Mouse (Mus musculus) Patski (cell line): Measurements from ENCODE around the gene Dnajc15. TPM values are rescaled to one million over a fixed set of nuclear protein-coding genes. Genes with fewer than 3 reads are reported as not detected.
"Not testable (repeated sequence)": the region's sequence is repeated elsewhere in the genome, so short reads cannot be mapped to it uniquely, and the experiment has no call there.

ENCODE experiments used
- ATAC-seq: fragments of 100-300 bp; one replicate; pipeline ENCODE4 v1.8.0; 2021
- CTCF ChIA-PET: fragments of 350-600 bp; sonication (Branson Sonifier 250); formaldehyde crosslinking; loops from one replicate; lab custom pipeline; 2022; ENCODE audit warnings: inconsistent platforms; lab: Charles Lee
- POLR2A ChIA-PET: fragments of 350-600 bp; sonication (Branson Sonifier 250); formaldehyde crosslinking; loops from one replicate; lab custom pipeline; 2022; ENCODE audit warnings: antibody characterized with exemption, inconsistent platforms; lab: Charles Lee
- DNase-seq: peaks from one replicate; pipeline ENCODE4 v3.0.0-alpha.2; 2011; ENCODE audit warnings: low read depth, low spot score
- H3K27me3 ChIP-seq: fragments of 371-371 bp; one replicate; pipeline ENCODE4 v1.5.1; 2021
- CTCF ChIP-seq: fragments of 100-300 bp; IDR thresholded peaks from one replicate; pipeline ENCODE4 v1.5.1; 2021
- in situ Hi-C: fragments of 300-500 bp; cut with MboI; formaldehyde crosslinking; loops from 3 replicates; pipeline ENCODE4 v1.11.1; 2018; ENCODE audit warnings: low pct_unique_long_range_greater_than_20kb, mixed read lengths
- polyA plus RNA-seq: library from polyadenylated mRNA; unstranded; gene quantifications from one replicate; pipeline ENCODE4 v1.2.3, GENCODE M21; 2021

The Dnajc15 gene
- polyA plus RNA-seq, 1 experiment from 2014 or later = 69.6 TPM

DNA sequence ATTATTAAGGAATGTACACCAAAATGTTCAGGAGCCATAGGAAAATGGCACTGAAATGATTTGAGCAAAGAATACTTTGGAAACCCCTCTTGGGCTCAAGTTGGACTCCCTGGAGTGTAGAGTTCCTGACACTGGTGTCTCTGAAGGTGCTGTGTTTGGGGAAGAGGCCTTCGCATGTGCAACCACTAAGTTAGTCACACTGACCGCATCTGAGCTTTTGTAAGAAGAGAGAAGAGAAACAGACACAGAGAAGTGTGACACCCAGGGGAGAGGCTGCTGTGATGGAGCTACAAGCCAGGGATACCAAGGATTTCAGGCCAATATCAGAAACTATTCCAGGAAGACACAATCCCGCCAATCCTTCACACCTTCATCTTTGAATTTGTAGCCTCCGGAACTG lies 12.0 kb upstream of the Dnajc15 start:
- H3K27me3 ChIP-seq = no peaks in the 10 kb centered on the region
- ATAC-seq (no peak), DNase-seq (no peak)
- ChIA-PET POLR2A (no interaction called here), CTCF (interaction anchor here (0.8 kb wide), 1 partner anchor 9 kb away, joined by 4 read pairs; no protein-coding TSS in a partner anchor)
- in situ Hi-C loops = no loop called here
- TF ChIP-seq CTCF = no peak

DNA sequence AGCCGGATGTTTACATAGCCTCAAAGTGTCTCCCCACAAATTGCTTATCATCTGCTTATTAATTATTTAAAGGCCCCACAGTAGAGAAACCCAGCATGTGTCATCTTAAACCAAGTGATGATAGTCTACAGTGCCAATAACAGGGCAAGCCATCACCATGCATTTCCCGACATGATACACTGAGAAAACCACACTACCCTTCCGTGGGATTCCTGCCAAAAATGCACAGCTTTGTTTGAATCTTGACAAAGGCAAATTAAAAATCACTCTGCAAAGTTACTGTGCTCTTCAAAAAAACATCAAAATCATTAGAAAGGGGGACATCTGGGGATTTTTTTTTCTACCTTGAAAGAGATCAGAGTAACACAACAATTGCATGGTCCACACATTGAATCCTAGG lies 11.5 kb upstream of the Dnajc15 start:
- CTCF ChIA-PET = no interaction called here
- no peak for TF ChIP-seq CTCF
- H3K27me3 ChIP-seq = no peaks in the 10 kb centered on the region
- ATAC-seq (no peak), DNase-seq (no peak)
- in situ Hi-C loops = no loop called here
- POLR2A ChIA-PET = no interaction called here

DNA sequence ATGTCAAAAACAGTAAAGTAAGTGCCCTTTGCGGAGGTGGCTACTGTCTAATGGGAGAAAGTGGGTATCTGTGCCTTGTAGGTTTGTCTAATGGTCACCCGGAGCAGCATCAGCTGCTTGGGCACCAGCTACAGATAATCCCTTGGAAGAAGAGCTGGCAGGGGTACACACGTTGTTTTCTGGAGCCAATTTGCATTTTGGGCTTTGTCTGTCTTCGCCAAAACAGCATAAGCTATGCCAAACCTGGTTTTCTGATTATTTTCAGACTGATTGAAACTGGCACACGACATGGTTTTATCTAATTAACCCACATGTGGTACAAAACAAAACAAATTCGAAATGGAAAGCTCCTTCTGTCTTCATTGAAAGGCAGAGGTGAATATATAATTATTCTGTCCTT lies 7.7 kb upstream of the Dnajc15 start:
- TF ChIP-seq CTCF = no peak
- POLR2A ChIA-PET = no interaction called here
- CTCF ChIA-PET = no interaction called here

DNA sequence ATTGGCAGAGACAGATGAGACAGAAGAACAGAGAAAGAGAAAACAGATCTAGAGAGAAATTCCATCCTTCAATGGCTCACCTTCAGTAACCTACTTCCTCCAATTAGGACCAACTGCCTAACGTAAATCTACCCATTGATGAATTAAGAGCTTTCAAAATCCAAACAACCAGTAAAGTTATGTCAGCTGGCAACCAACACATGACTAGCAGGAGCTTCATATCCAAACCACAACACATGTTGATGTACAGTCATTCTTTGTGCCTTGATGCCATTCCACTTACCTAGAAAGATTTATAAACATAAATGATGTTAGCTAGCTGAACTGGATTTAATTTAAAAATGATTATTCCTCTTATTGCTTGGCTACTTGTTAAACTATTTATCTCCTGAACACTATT lies 7.1 kb upstream of the Dnajc15 start:
- DNase-seq = no peak
- in situ Hi-C loops = no loop called here
- no peaks in the 10 kb centered on the region for H3K27me3 ChIP-seq
- ATAC-seq = no peak
- POLR2A ChIA-PET = no interaction called here
- CTCF ChIA-PET = no interaction called here
- TF ChIP-seq CTCF = no peak

More for the DNA sequence above, 7.7 kb upstream of the Dnajc15 start:
- H3K27me3 ChIP-seq = no peaks in the 10 kb centered on the region
- no peak for ATAC-seq
- in situ Hi-C loops = no loop called here
- DNase-seq = no peak

DNA sequence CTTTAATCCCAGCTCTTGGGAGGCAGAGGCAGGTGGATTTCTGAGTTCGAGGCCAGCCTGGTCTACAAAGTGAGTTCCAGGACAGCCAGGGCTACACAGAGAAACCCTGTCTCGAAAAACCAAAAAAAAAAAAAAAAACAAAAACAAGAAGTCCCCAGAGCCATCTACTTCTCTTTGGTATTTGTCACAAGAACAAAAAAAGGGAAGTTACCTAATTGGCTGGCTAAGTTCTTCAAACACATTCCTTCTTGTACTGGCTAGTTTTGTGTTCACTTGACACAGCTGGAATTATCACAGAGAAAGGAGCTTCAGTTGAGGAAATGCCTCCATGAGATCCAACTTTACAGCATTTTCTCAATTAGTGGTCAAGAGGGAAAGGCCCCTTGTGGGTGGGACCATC lies 3.0 kb upstream of the Dnajc15 start:
- POLR2A ChIA-PET, in situ Hi-C loops, CTCF ChIA-PET, H3K27me3 ChIP-seq, DNase-seq, ATAC-seq: not testable (repeated sequence)

DNA sequence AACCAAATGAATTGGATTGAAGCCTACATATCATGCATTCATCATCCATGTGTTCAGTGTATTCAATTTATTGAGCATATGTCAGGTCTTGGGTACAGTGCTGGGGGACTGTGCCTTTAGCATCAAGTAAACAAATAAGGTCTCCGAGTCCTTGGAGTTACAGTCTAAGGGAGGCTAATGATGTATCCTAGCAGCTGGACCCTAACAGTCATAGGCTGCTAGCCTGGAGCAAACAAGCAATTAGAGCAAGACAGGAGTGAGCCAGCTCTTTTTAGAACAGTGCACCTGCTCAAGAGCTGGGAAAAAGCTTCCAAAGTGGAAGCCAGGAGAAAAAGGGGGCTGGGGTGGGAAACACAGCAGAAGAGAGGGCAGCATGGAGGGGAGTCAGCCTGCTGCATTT lies 1.3 kb upstream of the Dnajc15 start:
- DNase-seq = no peak
- ChIA-PET CTCF (no interaction called here), POLR2A (no interaction called here)
- H3K27me3 ChIP-seq = no peaks in the 10 kb centered on the region
- no peak for ATAC-seq
- in situ Hi-C loops = no loop called here
- no peak for TF ChIP-seq CTCF

DNA sequence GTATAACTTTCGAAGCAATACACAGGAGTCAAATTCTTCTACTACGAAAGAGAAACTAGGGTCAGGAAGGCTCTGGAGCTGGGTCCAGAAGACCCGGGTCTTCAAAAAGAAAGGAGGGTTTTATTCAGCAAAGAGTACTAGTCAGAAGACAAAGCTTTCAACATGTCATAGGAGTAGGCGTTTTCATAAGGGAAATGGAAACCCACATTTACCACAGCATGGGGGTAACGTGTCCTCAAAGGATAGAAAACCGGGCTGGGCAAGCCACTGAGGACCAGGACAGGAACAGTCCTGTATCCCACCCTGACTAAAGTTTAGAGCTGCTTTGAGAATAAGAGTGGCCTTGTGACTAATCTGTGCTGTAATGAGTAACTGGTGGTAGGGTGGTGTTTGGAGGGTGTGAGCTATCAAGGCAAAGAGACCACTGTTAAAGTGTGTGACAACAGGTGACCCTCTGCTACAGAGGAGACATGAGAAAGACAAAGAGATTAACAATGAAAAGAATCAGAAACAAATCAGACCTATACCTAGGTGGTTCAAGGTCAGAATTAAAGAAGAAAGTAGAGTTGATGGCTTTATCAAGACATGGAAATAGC lies 3.4 kb downstream of the Dnajc15 start:
- CTCF ChIA-PET = interaction anchor here (1.0 kb wide), 1 partner anchor 16 kb away, joined by 3 read pairs; no protein-coding TSS in a partner anchor
- TF ChIP-seq CTCF = no peak
- in situ Hi-C loops = no loop called here
- POLR2A ChIA-PET = no interaction called here
- ATAC-seq = no peak
- H3K27me3 ChIP-seq = no peaks in the 10 kb centered on the region
- DNase-seq = no peak

DNA sequence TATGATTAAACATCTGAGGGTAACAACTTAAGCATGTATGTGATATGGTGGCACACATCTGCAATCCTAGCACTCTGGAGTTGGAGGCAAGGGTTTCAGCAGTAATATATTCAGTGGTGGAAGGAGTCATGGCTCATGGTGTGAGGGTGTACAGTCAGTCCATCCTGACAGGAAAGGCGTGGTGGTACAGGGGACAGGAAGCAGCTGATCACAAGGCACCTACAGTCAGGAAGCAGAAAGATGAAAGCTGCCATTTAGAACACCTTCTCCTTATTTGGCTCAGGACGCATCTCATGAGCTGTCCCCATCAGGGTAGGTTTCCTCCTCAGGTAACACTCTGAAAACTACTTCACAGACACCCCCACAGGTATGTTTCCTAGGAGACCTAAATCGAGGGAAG lies 4.0 kb downstream of the Dnajc15 start:
- CTCF ChIA-PET = interaction anchor here (1.0 kb wide), 1 partner anchor 16 kb away, joined by 3 read pairs; no protein-coding TSS in a partner anchor
- no peak for TF ChIP-seq CTCF
- ATAC-seq (no peak), DNase-seq (no peak)
- POLR2A ChIA-PET = no interaction called here
- no peaks in the 10 kb centered on the region for H3K27me3 ChIP-seq
- in situ Hi-C loops = no loop called here

DNA sequence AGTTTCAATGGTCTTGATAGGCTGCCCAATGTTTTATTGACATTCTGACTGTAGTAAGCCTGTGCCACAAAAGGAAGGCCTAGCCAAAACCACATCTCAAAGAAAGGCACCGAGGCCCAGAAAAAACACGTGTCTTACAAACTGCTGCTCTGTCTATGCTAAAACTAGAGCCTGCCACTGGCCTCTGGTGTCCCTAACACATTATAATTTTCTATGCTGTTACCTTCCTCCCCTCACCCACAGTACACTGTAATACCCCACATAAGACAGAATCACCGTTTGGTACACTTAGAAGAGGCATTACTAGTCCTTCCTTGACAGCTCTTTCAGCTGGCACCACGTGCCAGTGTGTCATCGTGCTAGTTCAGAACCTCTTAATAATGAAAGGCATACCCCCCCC lies 7.3 kb downstream of the Dnajc15 start:
- no peak for TF ChIP-seq CTCF
- in situ Hi-C loops = no loop called here
- DNase-seq (no peak), ATAC-seq (no peak)
- H3K27me3 ChIP-seq = no peaks in the 10 kb centered on the region
- CTCF ChIA-PET = no interaction called here
- POLR2A ChIA-PET = no interaction called here

DNA sequence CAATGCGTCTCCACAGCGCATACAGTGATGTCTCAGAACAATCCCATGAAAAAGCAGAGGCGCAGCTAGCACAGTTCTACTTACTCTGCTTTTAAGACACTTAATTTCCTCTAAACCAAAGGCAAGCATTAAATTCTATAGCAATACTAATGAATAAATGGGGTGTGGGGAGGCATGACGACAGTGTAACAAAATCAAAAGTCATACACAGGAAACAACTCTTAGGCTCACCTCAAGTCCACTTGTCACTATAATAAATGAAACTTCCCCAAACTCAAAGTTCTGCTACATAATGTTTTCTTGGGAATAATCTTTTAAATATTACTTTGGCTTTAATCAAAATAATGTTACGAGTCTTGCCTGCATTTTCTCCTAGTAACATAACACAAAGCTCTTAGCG lies 10.4 kb downstream of the Dnajc15 start:
- in situ Hi-C loops = no loop called here
- H3K27me3 ChIP-seq = no peaks in the 10 kb centered on the region
- no peak for TF ChIP-seq CTCF
- CTCF ChIA-PET = no interaction called here
- POLR2A ChIA-PET = no interaction called here
- no peak for DNase-seq
- no peak for ATAC-seq

DNA sequence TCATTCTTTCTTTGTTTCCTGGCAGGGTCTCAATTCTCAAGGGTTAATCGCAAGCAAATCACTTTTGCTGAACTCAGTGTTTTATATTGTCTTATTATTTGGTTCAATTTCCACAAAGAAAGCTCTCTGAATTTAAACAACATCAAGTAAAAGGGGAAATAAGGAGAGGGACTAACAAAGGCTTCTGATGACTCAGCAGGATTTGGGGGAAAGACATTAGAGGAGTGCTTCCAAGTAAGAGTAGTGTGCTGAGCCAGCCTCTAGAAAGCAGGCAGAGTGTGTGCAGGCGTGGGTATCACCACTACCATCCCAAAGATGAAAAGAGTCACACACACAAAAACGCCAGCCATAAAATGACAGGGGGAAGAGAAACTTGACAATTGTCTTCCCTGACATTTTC lies 10.9 kb downstream of the Dnajc15 start:
- H3K27me3 ChIP-seq = no peaks in the 10 kb centered on the region
- DNase-seq (no peak), ATAC-seq (no peak)
- in situ Hi-C loops = no loop called here
- POLR2A ChIA-PET = no interaction called here
- CTCF ChIA-PET = no interaction called here
- TF ChIP-seq CTCF = no peak
